Mouse (Mus musculus): ENCODE results near the gene Oxct2a. TPM values are rescaled to one million over a fixed set of nuclear protein-coding genes. Genes with fewer than 3 reads are reported as not detected.

Gene Oxct2a
- total RNA-seq, 4 experiments from 2014 or later: not detected

Other genes starting within 250 kb of the Oxct2a start
- gene Bmp8b, start 218.5 kb downstream of the Oxct2a start, total RNA-seq (2022): under 1 TPM; 0.12 to 0.70 (median 0.30) TPM
- under 1 TPM in 1 of 4 experiments, not detected in 3; 0.18 TPM for gene Oxct2b, start 207.4 kb downstream of the Oxct2a start, total RNA-seq (2022)
- gene Ppie, start 183.7 kb downstream of the Oxct2a start, total RNA-seq (2022): 10 to 100 TPM; 55.8 to 65.6 (median 58.6) TPM
- 1 to 10 TPM; 5.0 to 9.1 (median 7.2) TPM for gene Hpcal4, start 140.4 kb downstream of the Oxct2a start, total RNA-seq (2022)
- 100 to 1,000 TPM in 2 of 4 experiments, 10 to 100 TPM in 2; 65.4 to 137 (median 88.0) TPM for gene Nt5c1a, start 122.1 kb downstream of the Oxct2a start, total RNA-seq (2022)
- gene Heyl, start 90.1 kb downstream of the Oxct2a start, total RNA-seq (2022): 10 to 100 TPM in 2 of 4 experiments, 1 to 10 TPM in 2; 4.6 to 13.5 (median 8.9) TPM
- gene Pabpc4, start 61.3 kb downstream of the Oxct2a start, total RNA-seq (2022): 10 to 100 TPM; 82.8 to 96.1 (median 90.0) TPM
- gene Bmp8a, start 19.6 kb upstream of the Oxct2a start, total RNA-seq (2022): under 1 TPM in 2 of 4 experiments, not detected in 2; 0.15 to 0.17 TPM

Measured in adrenal gland, adult 8-10 months (tissue).